Mouse (Mus musculus): ENCODE results near the gene Lgals3bp.

DNA sequence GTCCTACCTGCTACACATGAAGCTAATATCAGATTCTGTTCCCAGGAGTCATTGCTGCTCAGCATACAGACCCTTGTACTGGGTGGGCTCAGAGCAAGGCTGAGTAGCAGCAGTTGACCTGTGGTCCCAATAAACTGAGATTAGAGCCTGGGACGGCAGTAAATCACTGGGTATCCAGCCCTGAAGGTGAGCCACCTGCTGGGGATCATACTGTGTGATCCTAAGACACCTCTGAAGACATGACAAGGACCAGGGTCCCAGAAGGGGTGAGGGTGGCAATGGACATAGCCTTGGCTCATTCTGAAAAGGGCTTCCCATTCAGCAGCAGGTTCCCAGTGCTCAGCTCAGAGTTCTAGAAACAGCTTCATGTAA is 8.2 kb upstream of the Lgals3bp start:
- no peak for TF ChIP-seq CTCF (IDR thresholded peaks at IDR 0.05; ENCODE audit: extremely low read depth, insufficient read depth, insufficient read length, insufficient replicate concordance)
- no peak for TF ChIP-seq POLR2A (IDR thresholded peaks at IDR 0.05; ENCODE audit: low read depth, low read length)
